Mouse (Mus musculus): ENCODE measurements around the gene Celf2.

DNA sequence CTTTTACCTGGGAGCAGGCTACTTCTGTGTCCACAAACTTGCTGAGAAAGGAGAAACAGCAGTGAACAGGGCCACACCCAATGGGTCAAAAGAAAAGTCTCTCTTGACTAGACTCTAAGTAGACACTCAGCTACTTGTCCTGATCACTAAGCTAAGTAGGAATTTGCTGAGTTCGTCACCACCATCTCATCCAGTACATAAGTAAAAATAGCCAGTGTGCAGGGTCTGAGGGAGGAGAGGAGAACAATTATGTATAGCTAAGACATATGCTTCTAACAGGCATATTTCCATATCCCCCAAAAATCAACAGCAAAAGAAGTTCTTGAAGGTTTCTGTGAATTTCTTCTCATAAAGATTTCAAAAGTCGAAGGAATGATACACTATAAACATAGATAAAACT lies 615.8 kb downstream of the Celf2 start:
- TF ChIP-seq POLR2A (IDR thresholded peaks at IDR 0.05; ENCODE audit: control insufficient read depth, low read depth, low read length) (no peak), CTCF (IDR thresholded peaks at IDR 0.05; ENCODE audit: control insufficient read depth, insufficient read depth, insufficient replicate concordance, low read depth, low read length) (no peak)
